In the genomic region with DNA sequence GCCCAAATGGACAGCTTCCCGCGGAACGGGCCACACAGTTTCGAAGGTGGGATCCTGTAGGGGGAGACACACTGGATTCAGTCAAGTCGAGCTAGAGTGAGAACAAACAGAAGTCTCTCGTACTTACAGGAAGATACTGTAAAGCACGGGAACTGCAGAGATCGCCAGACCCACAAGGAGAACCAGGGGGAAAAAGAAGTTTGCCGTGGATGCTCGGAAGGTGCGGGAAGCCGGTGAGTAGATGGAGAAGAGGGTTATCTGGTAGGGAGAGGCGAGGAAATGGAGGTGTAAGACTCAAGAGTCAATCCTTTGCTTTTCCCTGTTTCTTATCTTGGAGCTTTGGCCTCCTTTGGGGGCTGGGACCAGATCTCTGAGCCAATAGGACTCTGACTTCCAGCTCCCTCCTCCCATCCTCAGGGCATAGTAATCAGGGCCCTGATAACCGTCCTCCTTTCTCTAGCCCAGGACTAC, we compare ENCODE assay signal across 8 mouse cellular contexts. TPM values are rescaled to one million over a fixed set of nuclear protein-coding genes. Genes with fewer than 3 reads are reported as not detected.
DNase-seq lines count a peak whose midpoint lies in the region; ATAC-seq and TF ChIP-seq lines count a peak whose summit lies in the region.

No protein-coding gene starts in this region.

- no peak overlapping the region for H3K4me3 ChIP-seq in midbrain, postnatal 0 days (ENCODE audit: low read depth, low read length)
- no peak overlapping the region for H3K4me3 ChIP-seq in midbrain, embryonic 16.5 days (ENCODE audit: low read depth, low read length)
- H3K4me3 ChIP-seq in stomach, embryonic 16.5 days (replicated peaks; ENCODE audit: low read length), result peak overlapping the region; percentile 13; the same call in 1 of the 2 replicates

- H3K4me2 ChIP-seq in midbrain, postnatal 0 days (ENCODE audit: low read depth, low read length, poor library complexity, severe bottlenecking), result no peak overlapping the region
- no peak overlapping the region for H3K4me2 ChIP-seq in midbrain, embryonic 16.5 days (ENCODE audit: low read length)
- no peak overlapping the region for H3K4me2 ChIP-seq in stomach, embryonic 16.5 days (ENCODE audit: low read depth, low read length)

- no peak for ATAC-seq in midbrain, postnatal 0 days (ENCODE audit: low FRiP score)
- no peak for ATAC-seq in midbrain, embryonic 16.5 days
- no peak for ATAC-seq in stomach, embryonic 16.5 days (ENCODE audit: insufficient read depth, low FRiP score)

- peaks cover 5% of the 10 kb centered on the region; the same call in 1 of the 2 replicates for H3K4me1 ChIP-seq in midbrain, postnatal 0 days (ENCODE audit: insufficient read depth, low read length)
- H3K4me1 ChIP-seq in midbrain, embryonic 16.5 days (ENCODE audit: control insufficient read depth, insufficient read depth, low read length), result peaks cover 21% of the 10 kb centered on the region
- H3K4me1 ChIP-seq in stomach, embryonic 16.5 days (ENCODE audit: control insufficient read depth, insufficient read depth, low read length), result peaks cover 15% of the 10 kb centered on the region

- H3K36me3 ChIP-seq in midbrain, postnatal 0 days (ENCODE audit: insufficient read depth, low read length), result peaks cover 8% of the 10 kb centered on the region; the same call in 1 of the 2 replicates
- 0 out of 2 replicates have a peak, but pooled peaks cover 3% of the 10 kb centered on the region for H3K36me3 ChIP-seq in midbrain, embryonic 16.5 days (ENCODE audit: control insufficient read depth, insufficient read depth, low read length)
- H3K36me3 ChIP-seq in stomach, embryonic 16.5 days (ENCODE audit: control insufficient read depth, insufficient read depth, low read length), result peaks cover 7% of the 10 kb centered on the region; the same call in 1 of the 2 replicates

- no peaks in the 10 kb centered on the region for H3K9me3 ChIP-seq in midbrain, postnatal 0 days (ENCODE audit: low read length)
- H3K9me3 ChIP-seq in midbrain, embryonic 16.5 days (replicated peaks; ENCODE audit: control insufficient read depth, low read length, poor library complexity, severe bottlenecking), result no peaks in the 10 kb centered on the region
- H3K9me3 ChIP-seq in stomach, embryonic 16.5 days (replicated peaks; ENCODE audit: control insufficient read depth, low read length), result no peaks in the 10 kb centered on the region

- TF ChIP-seq CTCF in midbrain, postnatal 0 days (IDR thresholded peaks at IDR 0.05), result peak; percentile 40

- H3K9ac ChIP-seq in midbrain, postnatal 0 days (replicated peaks; ENCODE audit: low read length, poor library complexity, severe bottlenecking), result no peak overlapping the region
- H3K9ac ChIP-seq in midbrain, embryonic 16.5 days (ENCODE audit: low read depth, low read length), result no peak overlapping the region
- H3K9ac ChIP-seq in stomach, embryonic 16.5 days (ENCODE audit: low read length), result 0 out of 2 replicates have a peak overlapping the region, but pooled peaks have one; percentile 29

- H3K27me3 ChIP-seq in midbrain, postnatal 0 days (ENCODE audit: insufficient read depth, low read length), result no peaks in the 10 kb centered on the region
- no peaks in the 10 kb centered on the region for H3K27me3 ChIP-seq in midbrain, embryonic 16.5 days (ENCODE audit: control insufficient read depth, insufficient read depth, low read depth, low read length)
- H3K27me3 ChIP-seq in stomach, embryonic 16.5 days (ENCODE audit: control insufficient read depth, insufficient read depth, low read length), result no peaks in the 10 kb centered on the region

- H3K27ac ChIP-seq in midbrain, postnatal 0 days (ENCODE audit: low read depth, low read length), result no peak overlapping the region
- H3K27ac ChIP-seq in midbrain, embryonic 16.5 days (ENCODE audit: low read length), result no peak overlapping the region
- H3K27ac ChIP-seq in stomach, embryonic 16.5 days (ENCODE audit: low read length), result no peak overlapping the region

- peak; percentile 64 to 82 for DNase-seq in adrenal gland, adult (ENCODE audit: inconsistent age in 2 of 2, low spot score in 1 of 2)
- no peak for DNase-seq in adrenal gland, adult 8-10 months
- no peak for DNase-seq in midbrain, postnatal 0 days (ENCODE audit: low spot score)
- DNase-seq in kidney, postnatal 14 days, result peak; percentile 17
- no peak for DNase-seq in urinary bladder, postnatal 25 days (ENCODE audit: low spot score)
- no peak for DNase-seq in thymus, postnatal 14 days

- 20% methylated on average over 14 of the region's 14 CpGs for WGBS in midbrain, postnatal 0 days
- 17% methylated on average over 14 of the region's 14 CpGs for WGBS in midbrain, embryonic 16.5 days
- WGBS in stomach, embryonic 16.5 days, result 17% methylated on average over 14 of the region's 14 CpGs

RNA-seq across cellular contexts. Expression of gene Leng1, which starts 1.3 kb away (rescaled TPM):
- total RNA-seq in adrenal gland, adult 8-10 months (2022), result 10 to 100 TPM in 3 of 4 experiments, 1 to 10 TPM in 1; 9.6 to 14.1 (median 11.2) TPM
- 5.2 and 7.2 TPM in 2 replicates for total RNA-seq in midbrain, postnatal 0 days (2014; rRNA removed)
- 11.2 and 12.1 TPM in 2 replicates for polyA plus RNA-seq in midbrain, postnatal 0 days (2015; fragmentation: Nextera tagmentation; extraction: Ambion mirVana)
- polyA plus RNA-seq in midbrain, embryonic 16.5 days (2015; fragmentation: Nextera tagmentation; extraction: Ambion mirVana), result 12.6 and 13.2 TPM in 2 replicates
- 12.0 and 14.3 TPM in 2 replicates for polyA plus RNA-seq in stomach, embryonic 16.5 days (2015; fragmentation: Nextera tagmentation; extraction: Ambion mirVana)

RNA-seq across cellular contexts. Expression of gene Tmc4, which starts 10.4 kb away (rescaled TPM):
- 10 to 100 TPM in 3 of 4 experiments, 1 to 10 TPM in 1; 7.8 to 17.7 (median 15.2) TPM for total RNA-seq in adrenal gland, adult 8-10 months (2022)
- 4.0 and 8.2 TPM in 2 replicates for total RNA-seq in midbrain, postnatal 0 days (2014; rRNA removed)
- 3.7 and 4.2 TPM in 2 replicates for polyA plus RNA-seq in midbrain, postnatal 0 days (2015; fragmentation: Nextera tagmentation; extraction: Ambion mirVana)
- polyA plus RNA-seq in midbrain, embryonic 16.5 days (2015; fragmentation: Nextera tagmentation; extraction: Ambion mirVana), result 4.5 and 4.9 TPM in 2 replicates
- 76.9 and 96.7 TPM in 2 replicates for polyA plus RNA-seq in stomach, embryonic 16.5 days (2015; fragmentation: Nextera tagmentation; extraction: Ambion mirVana)

RNA-seq across cellular contexts. Expression of gene Cnot3, which starts 21.9 kb away (rescaled TPM):
- total RNA-seq in adrenal gland, adult 8-10 months (2022), result 10 to 100 TPM; 48.3 to 83.2 (median 60.9) TPM
- 15.1 and 23.3 TPM in 2 replicates for total RNA-seq in midbrain, postnatal 0 days (2014; rRNA removed)
- polyA plus RNA-seq in midbrain, postnatal 0 days (2015; fragmentation: Nextera tagmentation; extraction: Ambion mirVana), result 27.1 and 32.6 TPM in 2 replicates
- polyA plus RNA-seq in midbrain, embryonic 16.5 days (2015; fragmentation: Nextera tagmentation; extraction: Ambion mirVana), result 37.4 and 38.9 TPM in 2 replicates
- polyA plus RNA-seq in stomach, embryonic 16.5 days (2015; fragmentation: Nextera tagmentation; extraction: Ambion mirVana), result 43.0 and 44.5 TPM in 2 replicates

RNA-seq across cellular contexts. Expression of gene Tsen34, which starts 25.7 kb away (rescaled TPM):
- total RNA-seq in adrenal gland, adult 8-10 months (2022), result 100 to 1,000 TPM; 114 to 130 (median 122) TPM
- total RNA-seq in midbrain, postnatal 0 days (2014; rRNA removed), result 329 and 396 TPM in 2 replicates
- polyA plus RNA-seq in midbrain, postnatal 0 days (2015; fragmentation: Nextera tagmentation; extraction: Ambion mirVana), result 260 and 263 TPM in 2 replicates
- 262 and 285 TPM in 2 replicates for polyA plus RNA-seq in midbrain, embryonic 16.5 days (2015; fragmentation: Nextera tagmentation; extraction: Ambion mirVana)
- 184 and 194 TPM in 2 replicates for polyA plus RNA-seq in stomach, embryonic 16.5 days (2015; fragmentation: Nextera tagmentation; extraction: Ambion mirVana)

RNA-seq across cellular contexts. Expression of gene Mboat7, which starts 26.4 kb away (rescaled TPM):
- 10 to 100 TPM; 64.4 to 81.8 (median 71.1) TPM for total RNA-seq in adrenal gland, adult 8-10 months (2022)
- total RNA-seq in midbrain, postnatal 0 days (2014; rRNA removed), result 219 and 252 TPM in 2 replicates
- polyA plus RNA-seq in midbrain, postnatal 0 days (2015; fragmentation: Nextera tagmentation; extraction: Ambion mirVana), result 134 and 141 TPM in 2 replicates
- polyA plus RNA-seq in midbrain, embryonic 16.5 days (2015; fragmentation: Nextera tagmentation; extraction: Ambion mirVana), result 102 and 118 TPM in 2 replicates
- 44.5 and 48.6 TPM in 2 replicates for polyA plus RNA-seq in stomach, embryonic 16.5 days (2015; fragmentation: Nextera tagmentation; extraction: Ambion mirVana)

Comparison
In these comparisons a context has a peak if more than half of its experiments do, and no peak if none do; other contexts are left out.
1. DNase-seq: peak in adrenal gland, adult (2 of 2) and kidney, postnatal 14 days (single experiment); none in adrenal gland, adult 8-10 months (single experiment), midbrain, postnatal 0 days (single experiment), urinary bladder, postnatal 25 days (single experiment) and thymus, postnatal 14 days (single experiment).
2. RNA of gene Tmc4, which starts 10.4 kb away (polyA plus RNA-seq): 76.9 to 96.7 TPM in stomach, embryonic 16.5 days; 4.5 to 4.9 TPM in midbrain, embryonic 16.5 days and 3.7 to 4.2 TPM in midbrain, postnatal 0 days; every median in the first group is over 10 times any median in the second.